Mouse (Mus musculus) neutrophil, adult 5-6 weeks (primary cell): Measurements from ENCODE around the gene Apc2. TPM values are rescaled to one million over a fixed set of nuclear protein-coding genes. Genes with fewer than 3 reads are reported as not detected.

ENCODE experiments used
- ATAC-seq: fragments of 151-379, 151-347 bp; 2 replicates; pipeline ENCODE4 v1.8.0; 2017; ENCODE audit warnings: mild to moderate bottlenecking, moderate TSS enrichment; ENCODE audit not compliant: insufficient number of reproducible peaks, poor library complexity, low FRiP score, severe bottlenecking; ENCODE audit errors: extremely low read depth
- total RNA-seq: library from RNA; stranded (forward); fragments of 200-1000 nt; gene quantifications from 2 replicates; pipeline ENCODE4 v1.2.3, GENCODE M21; 2017

Apc2 gene
- total RNA-seq, 1 experiment from 2014 or later: 0.23 TPM

DNA sequence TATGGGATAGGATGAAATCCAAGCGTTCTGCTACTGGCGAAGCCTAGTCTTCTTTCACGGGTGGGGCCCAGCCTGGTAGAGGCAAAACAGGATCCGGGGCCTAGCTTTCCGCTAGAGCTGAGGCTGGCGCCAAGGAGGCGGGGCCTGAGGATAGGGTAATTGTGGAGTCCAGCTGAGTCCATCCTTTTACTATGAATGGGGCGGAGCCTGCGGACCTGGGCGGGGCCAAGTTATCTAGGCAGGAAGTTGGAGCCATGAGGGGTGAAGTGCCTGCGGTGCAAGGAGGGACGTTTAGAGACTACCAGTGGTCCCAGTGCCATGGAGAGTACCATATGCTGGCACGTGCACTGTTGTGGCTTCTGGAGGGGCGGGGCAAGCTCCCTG is 34.2 kb upstream of the Apc2 start:
- peak; percentile 53 for ATAC-seq

DNA sequence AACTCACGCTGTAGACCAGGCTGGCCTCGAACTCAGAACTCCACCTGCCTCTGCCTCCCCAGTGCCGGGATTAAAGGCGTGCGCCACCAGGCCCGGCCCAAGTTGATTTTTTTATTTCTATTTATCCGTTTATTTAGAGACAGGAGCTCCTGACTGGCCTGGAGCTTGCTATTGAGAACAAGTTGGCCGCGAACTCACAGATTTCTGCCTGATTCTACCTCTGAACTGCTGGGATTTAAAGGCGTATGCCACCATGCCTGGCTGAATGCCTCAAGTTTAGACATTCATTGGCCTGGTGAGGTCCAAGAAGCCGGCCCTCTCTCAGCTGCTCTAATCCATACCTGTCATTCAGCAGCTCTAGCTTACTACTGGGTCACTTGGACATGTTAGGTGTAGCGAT is 33.6 kb upstream of the Apc2 start:
- no peak for ATAC-seq

DNA sequence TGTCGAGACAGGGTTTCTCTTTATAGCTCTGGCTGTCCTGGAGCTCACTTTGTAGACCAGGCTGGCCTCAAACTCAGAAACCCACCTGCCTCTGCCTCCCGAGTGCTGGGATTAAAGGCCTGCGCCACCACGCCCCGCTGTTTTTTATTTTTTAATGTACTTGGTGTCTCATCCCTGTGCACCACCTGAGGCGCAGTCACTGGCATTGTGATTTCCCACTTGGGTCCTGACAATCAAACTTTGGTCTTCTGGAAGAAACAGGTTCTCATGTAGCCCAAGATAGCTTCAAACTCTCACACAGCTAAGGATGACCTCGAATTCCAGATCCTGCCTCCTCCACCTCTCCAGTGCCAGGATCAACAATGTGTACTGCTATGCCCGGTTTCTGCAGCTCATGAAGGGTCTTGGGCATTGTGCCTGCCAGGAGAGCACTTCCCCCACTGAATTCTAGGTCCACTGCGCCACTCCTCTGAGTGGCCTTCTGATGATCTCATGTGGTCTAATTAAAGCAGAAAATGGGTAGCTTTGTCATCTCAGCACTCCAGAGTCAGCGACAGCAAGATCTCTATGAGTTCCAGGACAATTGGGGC is 32.9 kb upstream of the Apc2 start:
- no peak for ATAC-seq

DNA sequence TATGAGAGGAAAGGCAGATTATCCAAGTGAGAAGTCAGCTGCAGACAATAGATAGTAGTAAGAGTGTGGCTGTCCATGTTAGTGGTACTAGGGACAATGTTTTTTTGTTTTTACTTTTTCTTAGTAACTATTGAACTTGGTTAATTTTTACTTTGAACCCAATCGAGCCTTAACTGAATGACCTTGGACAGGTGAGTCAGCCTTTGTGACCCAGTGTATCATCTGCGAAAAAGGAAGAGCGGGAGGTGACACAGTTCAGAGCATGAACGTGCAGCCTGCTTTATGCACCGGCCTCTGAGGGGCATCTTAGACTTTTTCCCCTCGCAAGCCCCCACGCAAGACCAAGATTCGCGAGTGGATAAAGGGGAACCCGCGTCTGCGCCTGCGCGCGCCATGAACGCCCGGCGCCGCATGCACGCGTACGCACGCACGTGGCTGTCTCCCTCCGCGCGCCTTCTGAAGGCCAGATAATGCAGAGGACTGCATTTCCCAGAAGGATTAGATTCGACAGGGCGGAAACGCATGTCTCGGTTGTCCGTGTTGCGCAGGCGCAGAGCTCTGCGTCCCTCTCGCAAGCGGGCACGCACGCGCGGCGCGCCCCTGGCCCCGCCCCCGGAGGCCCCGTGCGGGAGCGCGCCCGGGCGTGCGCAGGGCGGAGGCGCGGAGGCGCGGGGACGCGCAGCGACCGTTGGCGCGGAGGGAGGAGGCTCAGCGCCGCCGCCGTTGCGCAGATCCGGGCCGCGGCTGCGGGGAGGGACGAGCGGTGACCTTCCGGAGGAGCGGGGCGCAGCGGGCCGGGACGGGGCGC is 31.2 kb upstream of the Apc2 start:
- ATAC-seq: peak; percentile 84

DNA sequence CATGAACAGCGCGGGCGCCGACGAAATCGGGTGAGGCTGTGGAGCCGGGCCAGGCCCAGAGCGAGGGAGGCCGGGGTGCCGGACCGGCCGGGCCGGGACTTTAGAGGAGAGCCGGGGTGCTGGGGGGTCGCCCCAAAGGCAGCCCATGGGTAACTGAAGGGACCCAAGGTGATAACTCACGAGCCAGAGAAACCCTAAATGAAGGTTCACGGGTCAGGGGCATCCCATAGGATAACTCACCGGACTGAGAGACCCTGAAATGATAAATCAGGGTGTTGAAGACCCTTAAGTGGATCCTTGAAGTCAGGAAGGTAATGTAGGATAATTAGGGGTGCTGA is 30.7 kb upstream of the Apc2 start:
- no peak for ATAC-seq

DNA sequence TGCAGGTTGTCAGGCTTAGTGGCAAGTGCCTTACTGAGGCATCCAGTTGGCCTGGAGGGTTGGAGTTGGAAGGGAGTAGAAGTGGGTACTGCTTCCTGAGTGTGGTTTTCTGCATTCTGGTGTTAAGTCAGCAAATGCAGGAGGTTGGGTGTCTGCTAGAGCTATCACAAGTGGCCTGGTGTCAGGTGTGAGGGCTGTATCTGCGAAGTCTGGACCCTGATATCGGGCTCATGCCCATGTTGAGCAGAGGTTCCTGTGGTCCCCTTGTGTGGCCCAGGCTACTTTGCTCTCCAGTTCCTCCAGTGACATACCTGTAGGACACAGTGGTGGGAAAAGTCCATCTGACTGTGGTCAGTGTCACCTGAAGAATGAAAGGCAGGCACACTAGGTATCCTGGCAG is 25.7 kb upstream of the Apc2 start:
- ATAC-seq: no peak

DNA sequence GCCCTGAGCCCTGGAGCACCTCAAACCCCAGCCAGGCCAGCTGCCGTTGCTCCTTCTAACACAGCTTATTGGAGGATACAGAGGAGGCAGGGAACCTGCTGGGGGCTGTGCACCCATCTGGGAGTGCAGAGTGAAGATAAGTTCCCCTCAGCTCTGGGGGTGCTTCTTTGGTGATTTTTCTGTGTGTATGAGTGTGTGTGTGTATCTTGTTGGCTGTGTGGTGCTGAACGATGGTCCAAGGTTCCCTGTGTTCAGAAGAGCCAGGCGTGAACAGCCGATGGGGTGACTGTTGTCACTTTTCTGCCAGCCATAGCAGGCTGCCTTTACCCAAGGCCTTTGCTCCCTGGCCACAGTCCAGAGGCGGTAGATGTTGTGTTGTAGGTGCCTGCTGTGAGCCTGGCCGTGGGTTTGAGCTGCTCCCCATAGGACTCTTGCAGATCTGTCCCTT is 25.0 kb upstream of the Apc2 start:
- ATAC-seq: no peak

DNA sequence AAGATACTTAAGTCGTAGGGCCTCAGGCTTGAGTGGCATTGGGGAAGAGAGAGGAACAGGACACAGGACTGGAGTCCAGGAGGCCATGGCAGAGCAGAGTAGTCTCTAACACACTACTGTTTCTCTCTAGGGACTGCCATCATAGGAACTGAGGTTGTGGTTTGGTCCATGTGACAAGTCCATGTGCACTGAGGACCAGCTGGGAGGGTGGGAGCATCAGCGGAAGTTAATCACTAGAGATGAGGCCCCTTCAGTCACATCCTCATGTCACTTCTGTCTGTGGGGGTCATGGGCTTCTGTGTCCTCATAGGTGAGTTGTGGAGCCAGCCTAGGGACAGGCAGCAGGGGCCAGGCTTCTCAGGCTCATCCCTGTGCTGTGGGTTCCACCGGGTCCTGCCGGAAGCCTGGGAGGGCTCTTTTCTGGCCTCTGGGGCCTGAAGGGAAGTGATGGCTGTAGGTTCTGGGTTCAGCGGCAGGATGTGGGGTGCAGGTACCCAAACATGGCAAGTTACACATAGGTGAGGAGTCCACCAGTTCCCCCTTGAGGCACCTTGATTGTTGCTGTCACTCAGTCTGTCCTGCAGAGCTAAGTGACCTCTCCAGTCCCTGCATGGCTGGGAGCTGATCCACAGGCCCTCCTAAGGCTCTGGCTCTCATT is 24.5 kb upstream of the Apc2 start:
- ATAC-seq: 0 out of 2 replicates have a peak, but pooled peaks have one; percentile 10

DNA sequence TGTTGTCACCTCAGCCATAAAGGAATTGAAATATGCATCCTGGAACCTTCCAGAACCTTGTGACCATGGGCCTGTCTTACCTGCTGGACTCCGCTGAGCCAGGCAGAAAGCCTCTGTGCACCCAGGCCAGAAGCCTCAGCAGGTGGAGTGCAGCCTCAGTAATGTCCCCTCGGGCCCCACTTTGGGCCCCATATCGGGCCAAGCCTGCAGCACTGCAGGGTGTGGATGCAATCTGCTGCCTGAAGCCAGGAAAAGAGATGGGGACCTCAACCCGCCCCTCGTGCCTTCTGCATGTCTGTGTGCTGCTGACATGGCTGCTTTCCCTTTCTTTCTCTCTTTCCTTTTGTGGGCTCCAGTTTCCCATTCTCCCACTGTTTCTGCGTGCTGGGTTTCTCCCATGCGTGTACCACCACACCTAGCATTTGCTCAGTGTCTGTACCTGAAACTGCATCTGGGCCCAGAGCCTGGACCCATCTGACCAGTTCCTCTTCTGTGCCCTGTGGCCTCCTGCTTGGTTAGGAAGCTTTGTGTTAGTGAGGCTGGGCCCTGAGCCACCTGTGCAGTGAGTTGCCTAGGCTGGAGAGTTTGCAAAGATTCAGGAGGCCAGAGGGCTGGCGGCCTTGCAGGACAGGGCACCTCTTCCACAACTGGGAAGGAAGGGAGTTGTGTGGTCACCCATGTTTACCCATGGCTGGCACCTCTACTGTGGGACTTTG is 23.7 kb upstream of the Apc2 start:
- ATAC-seq: no peak

DNA sequence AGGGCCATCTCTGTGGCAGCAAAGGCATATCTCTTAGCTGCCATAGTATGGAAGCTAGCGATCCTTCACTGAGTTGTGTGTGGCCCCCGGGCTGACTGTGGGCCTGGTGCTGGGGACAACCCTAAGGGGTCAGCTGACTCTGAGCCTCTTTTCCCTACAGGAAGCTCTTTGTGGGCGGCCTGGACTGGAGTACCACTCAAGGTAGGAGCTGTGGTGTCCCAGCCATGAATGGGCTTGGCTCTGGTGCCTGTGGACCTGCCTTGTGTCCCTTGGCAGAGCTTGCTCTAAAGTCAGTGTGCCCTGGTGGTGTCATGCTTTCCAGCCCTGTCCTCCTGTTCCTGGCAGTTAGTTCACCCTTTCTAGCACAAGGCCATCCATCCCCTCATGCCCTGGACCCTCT is 21.9 kb upstream of the Apc2 start:
- no peak for ATAC-seq

DNA sequence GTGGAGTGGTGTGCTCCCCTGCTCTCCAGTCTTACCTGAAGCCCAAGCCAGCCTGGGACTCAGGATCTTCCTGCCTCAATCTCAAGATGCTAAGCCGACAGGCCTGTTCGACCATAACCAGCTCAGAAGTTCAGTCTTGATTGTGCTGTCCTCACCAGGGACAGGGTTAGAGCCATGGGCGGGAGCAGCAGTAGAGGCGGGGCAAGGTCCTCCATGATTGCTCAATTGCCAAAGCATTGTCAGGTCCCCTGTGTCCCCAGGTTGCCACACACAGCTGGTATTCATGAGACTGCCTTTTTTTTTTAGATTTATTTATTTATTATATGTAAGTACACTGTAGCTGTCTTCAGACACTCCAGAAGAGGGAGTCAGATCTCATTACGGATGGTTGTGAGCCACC is 19.5 kb upstream of the Apc2 start:
- ATAC-seq: no peak

DNA sequence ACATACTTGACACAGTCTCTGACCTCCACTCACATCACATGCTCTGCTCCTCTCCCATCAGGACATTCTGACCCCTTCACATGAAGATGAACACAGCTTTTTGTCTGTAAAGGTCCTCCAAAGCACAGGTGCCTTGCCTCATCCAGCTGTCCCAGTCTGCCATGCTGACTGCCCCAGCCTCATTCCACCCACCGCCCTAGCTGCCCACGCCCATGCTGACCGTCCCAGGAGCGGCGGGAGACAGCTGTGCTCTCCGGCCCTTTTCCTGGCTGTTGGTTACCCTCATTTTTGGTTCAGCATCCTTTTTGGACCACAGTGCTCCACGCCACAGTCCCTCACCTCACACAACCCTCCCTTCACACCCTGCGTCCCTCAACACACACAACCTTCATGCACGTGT is 17.4 kb upstream of the Apc2 start:
- no peak for ATAC-seq

DNA sequence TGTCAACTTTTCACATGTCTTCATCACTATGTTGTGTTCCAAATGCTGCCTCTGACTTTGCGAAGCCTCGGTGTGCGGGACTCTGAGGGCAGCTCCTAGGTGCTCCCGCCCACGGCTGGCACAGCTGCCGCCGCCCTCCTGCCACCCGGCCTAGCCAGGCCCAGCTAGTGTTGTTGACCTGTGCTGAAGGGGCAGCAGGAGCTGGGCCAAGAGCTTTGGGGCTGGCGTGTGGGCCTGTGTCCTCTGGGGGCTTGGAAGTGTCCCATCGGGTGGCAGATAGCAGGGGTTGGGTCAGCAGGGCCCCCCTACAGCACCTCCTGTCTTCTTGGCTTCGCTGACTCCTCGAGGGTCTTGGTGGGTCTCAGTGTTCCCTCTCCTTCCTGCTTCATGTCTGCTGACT is 16.5 kb upstream of the Apc2 start:
- ATAC-seq: no peak

DNA sequence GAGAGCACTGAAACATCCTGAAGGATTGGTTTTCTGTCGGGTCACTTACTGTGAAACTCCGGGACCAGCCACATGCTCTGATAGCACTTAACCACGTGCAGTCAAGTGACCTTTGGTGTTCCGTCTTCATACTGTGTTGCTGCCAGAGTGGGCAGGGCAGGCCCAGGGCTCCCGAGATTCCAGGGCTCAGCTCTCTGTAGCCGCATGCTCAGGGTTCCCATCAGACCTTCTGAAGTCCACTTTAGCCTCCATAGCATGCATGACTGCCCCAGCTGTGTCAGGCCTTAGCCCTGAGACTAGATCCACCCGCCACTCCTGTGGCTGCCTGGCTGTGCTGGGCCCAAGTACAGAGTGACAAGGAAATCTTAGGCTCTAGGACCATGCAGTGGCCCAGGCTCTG is 14.5 kb upstream of the Apc2 start:
- no peak for ATAC-seq

DNA sequence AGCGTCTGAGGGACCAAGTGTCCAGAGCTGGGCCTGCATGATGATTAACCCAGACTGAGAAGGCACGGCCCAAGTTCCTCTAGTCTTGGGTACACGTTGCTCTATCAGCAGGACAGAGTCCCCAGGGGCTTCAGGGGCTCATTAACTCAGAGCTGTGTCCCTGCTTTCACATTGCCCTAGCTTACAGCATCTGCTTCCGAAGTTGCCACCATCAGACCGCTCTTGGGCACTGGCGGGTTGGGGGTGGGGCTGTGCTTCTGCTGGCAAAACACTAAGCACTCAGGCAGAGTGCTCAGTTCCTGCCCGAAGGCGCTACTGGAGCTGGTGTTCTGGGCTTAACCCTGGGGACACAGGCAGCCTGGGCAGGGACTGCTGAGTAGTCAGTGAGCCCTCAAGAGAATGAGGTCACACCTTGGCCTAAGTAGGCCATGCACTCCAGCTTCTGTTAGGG is 13.8 kb upstream of the Apc2 start:
- no peak for ATAC-seq

DNA sequence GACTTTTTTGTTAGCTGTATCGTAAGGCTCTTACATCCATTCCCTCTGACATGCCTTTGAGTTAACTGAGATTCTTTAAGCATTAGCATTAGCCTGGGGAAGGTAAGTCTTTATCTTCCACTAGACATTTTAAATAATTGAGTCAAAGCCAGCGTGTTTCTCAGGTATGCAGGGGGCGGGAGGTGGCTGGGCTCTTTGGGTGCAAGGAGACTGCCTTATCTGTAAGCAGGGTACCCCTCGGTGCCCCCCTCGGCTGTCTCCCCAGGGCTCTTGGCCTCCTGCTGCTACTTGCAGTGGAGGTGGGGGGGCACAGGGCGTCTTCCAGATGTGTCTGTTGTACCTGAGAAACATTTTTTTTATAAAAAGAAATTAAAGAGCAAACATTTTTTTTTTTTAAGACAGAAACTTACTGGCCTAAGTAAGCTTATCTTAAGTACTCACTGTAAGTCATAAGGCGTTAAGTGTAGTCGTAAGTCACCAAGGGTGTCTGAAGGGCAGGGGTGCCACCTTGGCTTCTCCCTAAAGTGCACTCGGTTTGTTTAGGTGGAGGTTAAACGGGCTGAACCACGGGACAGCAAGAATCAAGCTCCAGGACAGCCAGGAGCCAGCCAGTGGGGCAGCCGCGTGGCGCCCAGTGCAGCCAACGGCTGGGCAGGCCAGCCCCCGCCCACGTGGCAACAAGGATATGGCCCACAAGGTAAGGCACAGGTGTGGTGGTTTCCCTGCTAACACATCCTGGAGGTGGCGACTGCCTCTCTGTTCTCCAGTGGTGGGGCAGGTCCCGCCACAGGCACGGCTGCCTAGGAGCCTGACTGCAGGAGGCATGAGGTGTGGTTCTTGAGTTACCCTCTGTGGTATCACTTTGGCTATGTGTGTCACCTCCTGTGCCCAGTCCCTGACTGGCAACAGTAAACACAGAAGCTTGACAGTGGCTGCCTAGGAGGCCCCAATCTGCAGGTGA is 13.0 kb upstream of the Apc2 start:
- no peak for ATAC-seq

DNA sequence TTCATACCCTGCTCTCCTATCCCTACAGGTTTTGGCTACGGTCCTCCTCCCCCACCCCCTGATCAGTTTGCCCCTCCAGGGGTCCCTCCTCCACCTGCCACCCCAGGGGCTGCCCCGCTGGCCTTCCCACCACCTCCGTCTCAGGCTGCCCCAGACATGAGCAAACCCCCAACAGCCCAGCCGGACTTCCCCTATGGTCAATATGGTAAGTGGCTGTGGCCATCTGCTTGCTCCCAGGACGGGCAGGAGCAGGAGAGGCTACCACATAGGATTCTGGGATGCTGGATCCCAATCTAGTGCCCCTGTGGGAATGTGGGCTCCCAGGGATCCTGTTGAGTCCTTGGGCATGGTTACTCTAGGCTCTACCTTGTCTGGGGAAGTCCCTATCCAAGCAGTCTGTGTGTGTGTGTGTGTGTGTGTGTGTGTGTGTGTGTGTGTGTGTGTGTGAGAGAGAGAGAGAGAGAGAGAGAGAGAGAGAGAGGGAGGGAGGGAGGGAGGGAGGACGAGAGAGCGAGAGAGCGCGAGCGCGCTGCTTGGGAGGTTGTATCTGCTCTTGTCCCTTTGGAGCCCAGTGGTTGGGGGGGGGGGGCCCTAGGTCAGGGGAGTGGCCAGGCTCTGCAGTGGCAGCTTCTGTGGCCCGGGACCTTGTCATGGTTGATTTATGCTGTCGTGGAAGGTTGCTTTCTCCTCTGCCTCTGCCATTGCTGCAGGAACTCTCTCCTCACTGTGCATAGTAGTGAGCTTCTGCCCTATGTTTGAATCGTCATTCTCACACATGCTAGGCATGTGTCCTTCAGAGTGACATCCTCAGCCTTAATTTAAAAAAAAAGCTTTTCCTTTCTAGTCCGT is 10.3 kb upstream of the Apc2 start:
- no peak for ATAC-seq

DNA sequence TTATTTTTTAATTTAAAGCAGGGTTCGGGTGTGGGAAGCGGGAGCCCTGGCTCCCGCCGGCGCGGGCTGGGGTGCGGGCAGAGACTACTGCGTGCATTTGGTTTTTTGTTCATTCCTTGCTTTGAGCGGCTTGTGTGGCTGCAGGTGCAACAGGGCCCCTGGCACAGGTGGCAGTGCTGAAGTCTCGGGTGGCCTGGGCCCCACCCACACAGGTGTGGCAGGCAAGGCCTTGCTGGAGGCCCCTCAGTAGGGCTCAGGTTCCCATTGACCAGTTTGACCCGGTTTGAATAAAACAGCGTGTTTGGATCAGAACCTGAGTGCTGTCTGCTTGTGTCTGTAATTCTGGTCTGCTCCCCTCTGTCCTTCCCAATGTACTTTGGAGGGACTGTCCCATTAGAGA is 7.7 kb upstream of the Apc2 start:
- no peak for ATAC-seq
